Mouse (Mus musculus) kidney, postnatal 0 days (tissue): Measurements from ENCODE around the gene Foxd2. TPM values are rescaled to one million over a fixed set of nuclear protein-coding genes. Genes with fewer than 3 reads are reported as not detected.

Experiments used
- ATAC-seq: fragments of 200-750 bp; cut with Nextera tagmentation; replicated peaks from 2 replicates; pipeline ENCODE4 v1.8.0; 2017; ENCODE audit warnings: low read depth, moderate number of reproducible peaks, moderate TSS enrichment, moderate library complexity; ENCODE audit not compliant: low FRiP score
- DNase-seq: peaks from one replicate; pipeline ENCODE4 v3.0.0-alpha.2; 2016; ENCODE audit warnings: low spot score
- H3K27ac ChIP-seq: fragments of 300-500 bp; sonication (generic); 2 replicates; pipeline ENCODE4 v1.5.1; 2014; ENCODE audit warnings: mild to moderate bottlenecking
- H3K27me3 ChIP-seq: fragments of 300-500 bp; sonication (generic); 2 replicates; pipeline ENCODE4 v1.6.1; 2014; ENCODE audit warnings: low read length, mixed read lengths; ENCODE audit not compliant: insufficient read depth
- H3K36me3 ChIP-seq: fragments of 300-500 bp; sonication (generic); 2 replicates; pipeline ENCODE4 v1.6.1; 2014; ENCODE audit warnings: low read length, mixed read lengths; ENCODE audit not compliant: insufficient read depth
- H3K4me1 ChIP-seq: fragments of 300-500 bp; sonication (generic); replicated peaks from 2 replicates; pipeline ENCODE4 v1.6.1; 2014; ENCODE audit warnings: antibody characterized with exemption, low read length, mixed read lengths; ENCODE audit not compliant: insufficient read depth
- H3K4me2 ChIP-seq: fragments of 300-500 bp; sonication (generic); 2 replicates; pipeline ENCODE4 v1.6.1; 2014; ENCODE audit warnings: mild to moderate bottlenecking, low read length, moderate library complexity, mixed read lengths
- H3K4me3 ChIP-seq: fragments of 300-500 bp; sonication (generic); replicated peaks from 2 replicates; pipeline ENCODE4 v1.5.1; 2014; ENCODE audit warnings: low read depth, low read length
- H3K9ac ChIP-seq: fragments of 300-500 bp; sonication (generic); 2 replicates; pipeline ENCODE4 v1.6.1; 2014; ENCODE audit warnings: low read depth, low read length
- H3K9me3 ChIP-seq: fragments of 300-500 bp; sonication (generic); replicated peaks from 2 replicates; pipeline ENCODE4 v1.6.1; 2016; ENCODE audit warnings: low read length, inconsistent platforms, mixed read lengths
- CTCF ChIP-seq: IDR thresholded peaks from 2 replicates; pipeline ENCODE4 v1.5.1; 2016; ENCODE audit warnings: antibody characterized with exemption, low read depth, mild to moderate bottlenecking, moderate library complexity
- WGBS: fragments of 180-500 bp; shearing (Covaris S2); extraction: QIAGEN DNeasy Blood & Tissue Kit; methylation state at CpG from one replicate; pipeline ENCODE4 v1.1.7; 2014; 5-methylcytosine and 5-hydroxymethylcytosine counted together
- polyA plus RNA-seq: library from polyadenylated mRNA; unstranded; fragments of >200 nt; fragmentation: Nextera tagmentation; extraction: Ambion mirVana; gene quantifications from 2 replicates; pipeline ENCODE4 v1.2.1, GENCODE M21; 2015

The Foxd2 gene
- polyA plus RNA-seq, 1 experiment from 2014 or later = 6.3 TPM

DNA sequence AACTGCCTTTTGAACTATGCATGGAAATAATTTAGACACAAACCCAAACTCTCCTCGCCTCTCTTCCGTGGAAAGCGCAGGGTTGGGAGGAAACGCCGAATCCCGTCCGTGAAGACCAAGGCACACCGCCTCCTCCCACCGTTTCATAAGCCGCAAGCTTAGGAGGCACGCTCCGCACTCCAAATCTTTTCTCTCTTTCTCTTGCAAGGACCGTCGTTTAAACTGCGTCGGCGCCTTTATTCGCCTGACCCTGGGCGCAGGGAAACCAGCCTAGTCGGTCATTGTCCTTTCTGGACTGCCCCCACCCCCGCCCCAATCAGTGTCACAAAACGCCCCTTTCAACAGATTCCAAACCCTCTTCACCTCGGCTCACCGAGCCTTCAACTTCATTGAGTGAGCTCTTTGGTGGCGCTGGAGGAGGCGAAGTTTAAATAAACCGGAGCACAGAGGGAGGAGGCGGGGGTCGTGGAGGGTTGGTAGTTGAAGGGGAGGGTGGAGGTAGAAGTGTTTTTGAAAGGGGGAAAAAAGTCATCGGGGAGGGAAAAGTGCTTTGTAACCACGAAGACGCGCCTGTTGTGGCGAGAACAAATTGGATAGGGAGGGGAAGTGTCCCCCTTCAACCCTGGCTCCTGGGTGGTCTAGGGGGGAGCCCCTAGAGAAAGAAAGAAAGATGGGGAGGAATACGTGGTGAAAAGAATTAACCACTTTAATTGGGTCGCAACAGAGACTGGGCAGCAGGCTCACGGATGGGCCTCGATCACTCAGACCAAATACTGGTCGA, 5.8 kb downstream of the Foxd2 start:
- Histone ChIP-seq H3K9me3 (no peaks in the 10 kb centered on the region), H3K36me3 (no peaks in the 10 kb centered on the region), H3K4me1 (no peaks in the 10 kb centered on the region; the same call in 1 of the 2 replicates), H3K9ac (peak overlapping the region; percentile 36; the same call in 1 of the 2 replicates), H3K4me3 (peak overlapping the region; percentile 22), H3K4me2 (peak overlapping the region; percentile 59), H3K27ac (peak overlapping the region; percentile 31; the same call in 1 of the 2 replicates), H3K27me3 (peaks cover 32% of the 10 kb centered on the region)
- DNase-seq (no peak), ATAC-seq (no peak)
- TF ChIP-seq CTCF = no peak
- WGBS = 6% methylated on average over 39 of the region's 39 CpGs

DNA sequence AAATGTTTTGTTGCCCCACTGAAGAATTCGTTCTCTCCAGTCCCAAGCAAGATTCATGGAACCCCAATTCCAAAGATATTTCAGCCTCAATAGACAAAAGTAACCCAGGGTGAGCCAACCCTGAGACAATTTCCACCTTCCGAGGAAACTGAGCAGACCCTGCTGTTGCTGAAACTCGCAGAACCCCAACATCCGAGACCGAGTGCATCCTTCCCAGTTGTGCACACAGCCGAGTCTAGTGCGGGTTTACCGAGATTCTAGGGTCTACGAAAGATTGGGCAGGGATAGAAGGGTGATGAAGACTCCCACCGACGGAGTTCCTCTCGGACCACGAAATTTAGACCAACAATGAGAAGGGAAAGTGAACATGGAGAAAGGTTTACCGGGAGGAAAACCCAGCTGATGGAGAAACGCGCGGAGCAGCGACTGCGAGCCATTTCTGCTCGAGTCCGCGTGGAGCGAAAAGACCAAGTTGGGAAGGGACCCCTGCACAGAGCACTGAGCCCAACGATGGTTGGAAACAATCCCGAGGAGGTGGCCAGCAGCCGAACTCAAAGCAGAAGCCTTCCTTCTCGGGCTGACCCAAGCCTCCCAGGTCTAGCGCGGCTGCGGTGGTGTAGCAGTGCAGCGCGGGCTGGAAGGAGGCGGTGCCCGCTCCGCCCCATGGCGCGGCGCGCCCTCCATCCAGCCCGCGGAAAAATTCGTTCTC, 6.9 kb downstream of the Foxd2 start:
- Histone ChIP-seq H3K36me3 (no peaks in the 10 kb centered on the region), H3K27ac (no peak overlapping the region), H3K27me3 (peaks cover 32% of the 10 kb centered on the region), H3K4me2 (peak overlapping the region; percentile 59), H3K9ac (0 out of 2 replicates have a peak overlapping the region, but pooled peaks have one; percentile 15), H3K9me3 (no peaks in the 10 kb centered on the region), H3K4me3 (peak overlapping the region; percentile 22), H3K4me1 (no peaks in the 10 kb centered on the region)
- ATAC-seq (0 out of 2 replicates have a peak, but pooled peaks have one; percentile 33), DNase-seq (no peak)
- no peak for TF ChIP-seq CTCF
- WGBS = 5% methylated on average over 42 of the region's 42 CpGs

DNA sequence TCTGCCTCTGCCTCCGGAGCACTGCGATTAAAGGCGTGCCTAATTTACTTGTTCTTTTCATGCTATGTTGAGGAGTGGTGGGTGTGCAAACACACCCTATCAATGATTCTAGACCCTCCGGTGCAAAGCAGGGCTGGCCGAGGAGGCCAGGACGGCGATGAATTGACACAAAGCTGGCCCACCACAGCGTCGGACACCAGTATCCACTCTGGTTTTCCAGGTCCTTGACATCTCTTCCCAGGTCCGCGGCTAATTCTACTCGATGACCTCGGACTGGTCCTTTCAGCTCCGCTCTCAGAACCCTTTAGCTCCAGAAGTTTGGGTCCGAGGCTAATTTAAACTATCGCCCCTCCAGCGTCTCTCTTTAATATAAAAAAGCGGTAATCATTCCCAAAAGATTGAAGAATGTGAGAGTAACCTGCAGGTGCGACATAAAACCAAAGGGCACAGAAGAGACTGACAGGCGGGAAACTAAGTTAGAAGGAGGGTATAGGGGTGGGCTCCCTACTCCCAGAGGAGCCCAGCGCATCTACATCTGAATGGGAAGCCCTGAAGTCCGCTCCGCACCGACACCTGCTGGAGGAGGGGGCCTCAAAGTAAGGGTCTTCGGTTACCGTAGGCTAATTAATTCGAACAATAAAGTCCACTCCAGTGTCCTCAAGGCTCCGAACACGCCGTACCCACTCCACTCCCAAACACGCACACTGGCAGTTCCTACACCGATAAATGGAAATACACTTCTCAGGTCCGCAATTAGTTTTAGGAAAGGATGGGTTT, 7.6 kb downstream of the Foxd2 start:
- H3K9ac ChIP-seq = no peak overlapping the region
- no peak for ATAC-seq
- H3K4me2 ChIP-seq = peak overlapping the region; percentile 59; the same call in 1 of the 2 replicates

DNA sequence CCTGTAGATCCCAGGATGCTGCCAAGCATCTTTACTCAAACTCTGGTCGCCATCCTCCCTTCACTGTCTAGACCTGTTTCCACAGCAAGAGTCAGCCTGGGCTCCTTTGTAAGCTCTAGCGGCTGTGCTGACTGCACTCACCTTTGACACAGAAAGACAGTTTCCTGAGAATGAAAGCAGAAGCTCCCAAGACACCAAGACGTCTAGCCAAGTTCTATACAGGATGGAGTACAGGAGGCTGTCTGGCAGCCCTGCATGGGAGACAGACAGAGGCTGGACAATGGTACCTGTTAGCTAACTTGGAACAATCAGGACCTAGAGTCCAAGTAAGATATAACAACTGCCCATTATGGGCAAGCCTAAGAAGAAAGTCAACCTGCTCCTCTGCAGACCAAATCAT, 8.8 kb downstream of the Foxd2 start:
- peaks cover 32% of the 10 kb centered on the region for H3K27me3 ChIP-seq
- H3K9ac ChIP-seq = no peak overlapping the region
- H3K9me3 ChIP-seq = no peaks in the 10 kb centered on the region
- ATAC-seq = no peak
- no peaks in the 10 kb centered on the region for H3K36me3 ChIP-seq
- DNase-seq = no peak
- H3K4me1 ChIP-seq = no peaks in the 10 kb centered on the region
- no peak for TF ChIP-seq CTCF
- no peak overlapping the region for H3K27ac ChIP-seq
- no peak overlapping the region for H3K4me3 ChIP-seq
- H3K4me2 ChIP-seq = no peak overlapping the region
- WGBS = 27% methylated on average over 3 of the region's 3 CpGs

More for the DNA sequence above, 7.6 kb downstream of the Foxd2 start:
- peak; percentile 12; the same call in 1 of the 2 replicates for TF ChIP-seq CTCF
- peaks cover 32% of the 10 kb centered on the region for H3K27me3 ChIP-seq
- DNase-seq = no peak
- H3K9me3 ChIP-seq = no peaks in the 10 kb centered on the region
- no peaks in the 10 kb centered on the region for H3K4me1 ChIP-seq
- H3K36me3 ChIP-seq = no peaks in the 10 kb centered on the region
- H3K4me3 ChIP-seq = peak overlapping the region; percentile 22; the same call in 1 of the 2 replicates
- WGBS = 20% methylated on average over 33 of the region's 33 CpGs
- H3K27ac ChIP-seq = no peak overlapping the region

DNA sequence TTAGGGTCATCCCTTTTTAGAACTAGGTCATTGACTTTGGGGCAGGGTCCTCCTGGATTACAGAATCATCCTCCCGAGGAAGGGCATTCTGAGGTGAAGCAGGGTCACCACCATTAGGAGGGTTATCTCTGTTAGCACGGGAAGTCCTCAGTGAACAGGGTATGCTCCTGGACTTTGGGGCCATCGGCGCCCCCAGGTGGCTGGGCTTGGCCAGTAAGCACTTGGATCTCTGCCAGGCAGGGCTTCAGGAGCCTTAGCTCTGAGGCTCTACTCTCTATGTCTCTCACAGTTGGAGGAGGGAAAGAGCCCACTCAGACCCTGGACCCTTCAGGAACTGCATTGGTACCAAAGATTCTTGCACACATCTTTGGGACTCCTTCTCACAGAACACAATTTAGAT, 10.8 kb downstream of the Foxd2 start:
- H3K9ac ChIP-seq = no peak overlapping the region
- H3K4me2 ChIP-seq = no peak overlapping the region
- no peak overlapping the region for H3K27ac ChIP-seq
- no peaks in the 10 kb centered on the region for H3K36me3 ChIP-seq
- TF ChIP-seq CTCF = peak; percentile 60
- no peaks in the 10 kb centered on the region for H3K9me3 ChIP-seq
- WGBS = 16% methylated on average over 4 of the region's 4 CpGs
- H3K4me3 ChIP-seq = no peak overlapping the region
- H3K27me3 ChIP-seq = peaks cover 19% of the 10 kb centered on the region
- ATAC-seq (peak; percentile 57; the same call in 1 of the 2 replicates), DNase-seq (no peak)
- no peaks in the 10 kb centered on the region for H3K4me1 ChIP-seq

DNA sequence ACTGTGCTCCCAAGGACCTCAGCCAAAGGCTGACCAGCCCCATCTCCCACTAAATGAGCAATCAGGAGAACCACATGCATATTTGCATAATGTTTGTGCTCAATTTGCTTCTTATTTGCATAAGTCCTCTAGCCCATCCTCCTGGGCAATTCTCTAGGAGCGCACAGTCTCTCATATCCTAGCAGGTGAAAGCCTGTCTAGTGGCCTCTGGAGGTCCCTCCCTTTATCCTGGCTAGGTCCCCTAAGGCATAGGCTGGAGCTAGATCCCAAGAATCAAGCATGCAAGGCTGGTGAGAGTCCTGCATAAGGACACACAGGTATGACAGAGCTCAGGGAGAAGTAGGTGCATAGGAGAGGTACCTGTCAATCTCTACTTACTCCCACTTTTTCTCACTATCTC, 26.4 kb downstream of the Foxd2 start:
- no peaks in the 10 kb centered on the region for H3K36me3 ChIP-seq
- TF ChIP-seq CTCF = no peak
- ATAC-seq = no peak
- no peak overlapping the region for H3K4me3 ChIP-seq
- H3K4me1 ChIP-seq = no peaks in the 10 kb centered on the region
- H3K27me3 ChIP-seq = no peaks in the 10 kb centered on the region
- H3K4me2 ChIP-seq = no peak overlapping the region
- H3K9ac ChIP-seq = no peak overlapping the region
- H3K9me3 ChIP-seq = no peaks in the 10 kb centered on the region
- WGBS = 90% methylated on average over 1 of the region's 1 CpGs
- no peak overlapping the region for H3K27ac ChIP-seq
- no peak for DNase-seq
